Mouse (Mus musculus): ENCODE results near the gene Limk1. TPM values are rescaled to one million over a fixed set of nuclear protein-coding genes. Genes with fewer than 3 reads are reported as not detected.

Gene Limk1
- total RNA-seq, 4 experiments from 2014 or later = 43.7 to 45.3 (median 44.5) TPM

GRCm38 (mm10) chr5:134637820-134638367, 50.5 kb downstream of the Limk1 start:
- DNase-seq (ENCODE audit: low spot score in 2 of 2) = no peak

- DNase-seq (ENCODE audit: low spot score in 2 of 2) = no peak
Measured at GRCm38 (mm10) chr5:134632841-134633240, 55.6 kb downstream of the Limk1 start.

GRCm38 (mm10) chr5:134630835-134631234, 57.6 kb downstream of the Limk1 start:
- DNase-seq (ENCODE audit: low spot score in 2 of 2) = no peak

GRCm38 (mm10) chr5:134629508-134629907, 58.9 kb downstream of the Limk1 start:
- no peak for DNase-seq (ENCODE audit: low spot score in 2 of 2)

- peak; percentile 73 to 78 for DNase-seq (ENCODE audit: low spot score in 2 of 2)
Measured at GRCm38 (mm10) chr5:134622069-134622468, 66.3 kb downstream of the Limk1 start.

GRCm38 (mm10) chr5:134621099-134621640, 67.2 kb downstream of the Limk1 start:
- DNase-seq (ENCODE audit: low spot score in 2 of 2) = no peak

GRCm38 (mm10) chr5:134620457-134620856, 67.9 kb downstream of the Limk1 start:
- peak in 1 of 2 experiments; percentile 43 for DNase-seq (ENCODE audit: low spot score in 2 of 2)

- DNase-seq (ENCODE audit: low spot score in 2 of 2) = peak in 1 of 2 experiments; percentile 68
Measured at GRCm38 (mm10) chr5:134617071-134617470, 71.3 kb downstream of the Limk1 start.

- peak in 1 of 2 experiments; percentile 38 for DNase-seq (ENCODE audit: low spot score in 2 of 2)
Measured at GRCm38 (mm10) chr5:134615780-134616179, 72.6 kb downstream of the Limk1 start.

GRCm38 (mm10) chr5:134615380-134615779, 73.0 kb downstream of the Limk1 start:
- no peak for DNase-seq (ENCODE audit: low spot score in 2 of 2)

- no peak for DNase-seq (ENCODE audit: low spot score in 2 of 2)
Measured at GRCm38 (mm10) chr5:134614802-134615201, 73.6 kb downstream of the Limk1 start, which contains the start of gene Lat2. Gene Lat2 (minus strand): TSS chr5:134615025.

- DNase-seq (ENCODE audit: low spot score in 2 of 2) = no peak
Measured at GRCm38 (mm10) chr5:134614296-134614695, 74.1 kb downstream of the Limk1 start.

- DNase-seq (ENCODE audit: low spot score in 2 of 2) = no peak
Measured at GRCm38 (mm10) chr5:134613727-134614126, 74.7 kb downstream of the Limk1 start.

GRCm38 (mm10) chr5:134611810-134612521, 76.4 kb downstream of the Limk1 start:
- DNase-seq (ENCODE audit: low spot score in 2 of 2) = no peak

GRCm38 (mm10) chr5:134609916-134610643, 78.3 kb downstream of the Limk1 start:
- no peak for DNase-seq (ENCODE audit: low spot score in 2 of 2)

- no peak for DNase-seq (ENCODE audit: low spot score in 2 of 2)
Measured at GRCm38 (mm10) chr5:134607121-134607520, 81.3 kb downstream of the Limk1 start.

GRCm38 (mm10) chr5:134606314-134606713, 82.1 kb downstream of the Limk1 start:
- no peak for DNase-seq (ENCODE audit: low spot score in 2 of 2)

Other genes with a start within 250 kb of the Limk1 start
- gene Gtf2ird1, start 231.9 kb downstream of the Limk1 start, total RNA-seq (2022) = 10 to 100 TPM; 26.8 to 35.0 (median 32.8) TPM
- gene Clip2, start 136.2 kb downstream of the Limk1 start, total RNA-seq (2022) = 100 to 1,000 TPM in 2 of 4 experiments, 10 to 100 TPM in 2; 92.3 to 109 (median 102) TPM
- gene Syna, start 128.4 kb downstream of the Limk1 start, total RNA-seq (2022) = 1 to 10 TPM; 3.3 to 4.4 (median 3.7) TPM
- 10 to 100 TPM; 50.2 to 60.7 (median 55.7) TPM for gene Rfc2, start 107.2 kb downstream of the Limk1 start, total RNA-seq (2022)
- gene Lat2, start 73.6 kb downstream of the Limk1 start, total RNA-seq (2022) = 10 to 100 TPM in 2 of 4 experiments, 1 to 10 TPM in 2; 3.2 to 20.7 (median 11.6) TPM
- 100 to 1,000 TPM; 278 to 306 (median 300) TPM for gene Eif4h, start 49.1 kb downstream of the Limk1 start, total RNA-seq (2022)
- gene Eln, start 58.7 kb upstream of the Limk1 start, total RNA-seq (2022) = 10 to 100 TPM; 10.1 to 14.5 (median 13.5) TPM
- gene Tmem270, start 218.1 kb upstream of the Limk1 start, total RNA-seq (2022) = not detected
- not detected for gene Cldn13, start 226.9 kb upstream of the Limk1 start, total RNA-seq (2022)
- gene Mettl27, start 243.8 kb upstream of the Limk1 start, total RNA-seq (2022) = 10 to 100 TPM in 2 of 4 experiments, 1 to 10 TPM in 2; 8.0 to 13.5 (median 10.8) TPM

Data from layer of hippocampus, adult 8-10 months (tissue).